ENCODE assay signal across 23 mouse cellular contexts in the genomic region with DNA sequence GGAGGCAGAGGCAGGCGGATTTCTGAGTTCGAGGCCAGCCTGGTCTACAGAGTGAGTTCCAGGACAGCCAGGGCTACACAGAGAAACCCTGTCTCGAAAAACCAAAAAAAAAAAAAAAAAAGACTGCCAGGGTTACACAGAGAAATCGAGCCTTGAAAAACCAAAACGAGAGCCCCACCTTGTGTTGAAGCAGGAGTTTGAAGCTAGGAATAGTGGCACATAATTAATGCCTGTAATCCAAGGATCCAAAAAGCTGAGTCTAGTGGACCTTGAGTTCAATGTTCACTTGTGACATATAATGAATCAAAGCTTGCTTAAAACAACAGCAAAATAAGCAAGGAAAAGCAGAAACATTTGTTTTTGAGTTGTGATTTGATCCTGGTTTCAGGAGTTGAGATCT. TPM values are rescaled to one million over a fixed set of nuclear protein-coding genes. Genes with fewer than 3 reads are reported as not detected.
A peak's percentile ranks its signal among the peaks of the same experiment; 100 is the strongest.
DNase-seq lines count a peak whose midpoint lies in the region; ATAC-seq and TF ChIP-seq lines count a peak whose summit lies in the region.
"Had no signal": no experiment of that assay in that cellular context is flagged by ENCODE, and none has a peak within 500 bp of the region (broad histone marks: within the 10 kb centered on the region; RNA-seq: fewer than 3 reads in every experiment).

No protein-coding gene starts in this region.

- no peak overlapping the region for H3K27ac ChIP-seq in kidney, postnatal 0 days
- H3K27ac ChIP-seq in kidney, embryonic 14.5 days (ENCODE audit: low read depth, low read length): no peak overlapping the region
- H3K27ac ChIP-seq in stomach, postnatal 0 days (replicated peaks): no peak overlapping the region
- no peak overlapping the region for H3K27ac ChIP-seq in forebrain, embryonic 16.5 days (ENCODE audit: low read length)
- H3K27ac ChIP-seq: embryonic facial prominence, embryonic 12.5 days; forebrain, embryonic 12.5 days; gastrocnemius, adult 2 months; hindbrain, embryonic 10.5 days; hindbrain, embryonic 15.5 days had no signal

- DNase-seq in adrenal gland, postnatal 14 days: peak; percentile 47
- DNase-seq in adrenal gland, postnatal 25 days: no peak
- DNase-seq in kidney, postnatal 0 days (ENCODE audit: low spot score): no peak
- DNase-seq in retina, embryonic 14.5 days (ENCODE audit: low spot score): peak; percentile 24
- no peak for DNase-seq in retina, postnatal 1 day
- DNase-seq in stomach, postnatal 0 days (ENCODE audit: low spot score): no peak
- DNase-seq: B cell, adult 2 months; cerebellum, adult 11-12 months; cerebellum, adult 9-10 months; cerebellum, postnatal 25 days; gastrocnemius, adult 2 months; gastrocnemius, postnatal 25 days; kidney, adult 18-20 months had no signal

- H3K4me1 ChIP-seq in kidney, postnatal 0 days (replicated peaks; ENCODE audit: insufficient read depth, low read length): no peaks in the 10 kb centered on the region
- no peaks in the 10 kb centered on the region for H3K4me1 ChIP-seq in kidney, embryonic 14.5 days (ENCODE audit: control insufficient read depth, insufficient read depth, low read length)
- H3K4me1 ChIP-seq in stomach, postnatal 0 days (replicated peaks; ENCODE audit: control insufficient read depth, insufficient read depth): no peaks in the 10 kb centered on the region
- H3K4me1 ChIP-seq in forebrain, embryonic 16.5 days (replicated peaks; ENCODE audit: control insufficient read depth, insufficient read depth, low read length): no peaks in the 10 kb centered on the region
- H3K4me1 ChIP-seq: embryonic facial prominence, embryonic 12.5 days; forebrain, embryonic 12.5 days; heart, embryonic 12.5 days; hindbrain, embryonic 10.5 days; hindbrain, embryonic 15.5 days had no signal

- TF ChIP-seq CTCF in kidney, postnatal 0 days (IDR thresholded peaks at IDR 0.05; ENCODE audit: low read depth): peak; percentile 15; the same call in 1 of the 2 replicates
- TF ChIP-seq CTCF in stomach, postnatal 0 days (IDR thresholded peaks at IDR 0.05; ENCODE audit: low read depth): peak; percentile 19; the same call in 1 of the 2 replicates

- no peaks in the 10 kb centered on the region for H3K27me3 ChIP-seq in kidney, postnatal 0 days (ENCODE audit: insufficient read depth, low read length)
- no peaks in the 10 kb centered on the region for H3K27me3 ChIP-seq in kidney, embryonic 14.5 days (ENCODE audit: control insufficient read depth, insufficient read depth, low read length)
- no peaks in the 10 kb centered on the region for H3K27me3 ChIP-seq in stomach, postnatal 0 days (ENCODE audit: control insufficient read depth, insufficient read depth, low read length)
- no peaks in the 10 kb centered on the region for H3K27me3 ChIP-seq in forebrain, embryonic 16.5 days (replicated peaks; ENCODE audit: control insufficient read depth, insufficient read depth, low read length)
- H3K27me3 ChIP-seq: embryonic facial prominence, embryonic 12.5 days; forebrain, embryonic 12.5 days; heart, embryonic 12.5 days; hindbrain, embryonic 15.5 days had no signal

- no peaks in the 10 kb centered on the region for H3K9me3 ChIP-seq in kidney, postnatal 0 days (replicated peaks; ENCODE audit: low read length)
- H3K9me3 ChIP-seq in kidney, embryonic 14.5 days (ENCODE audit: control insufficient read depth, low read length): no peaks in the 10 kb centered on the region
- no peaks in the 10 kb centered on the region for H3K9me3 ChIP-seq in stomach, postnatal 0 days (ENCODE audit: control insufficient read depth, low read length)
- H3K9me3 ChIP-seq in forebrain, embryonic 16.5 days (ENCODE audit: control insufficient read depth, low read length): no peaks in the 10 kb centered on the region
- H3K9me3 ChIP-seq: embryonic facial prominence, embryonic 12.5 days; forebrain, embryonic 12.5 days; G1E; heart, embryonic 12.5 days; hindbrain, embryonic 10.5 days; hindbrain, embryonic 15.5 days had no signal

- H3K4me2 ChIP-seq in kidney, postnatal 0 days (ENCODE audit: low read length): no peak overlapping the region
- no peak overlapping the region for H3K4me2 ChIP-seq in kidney, embryonic 14.5 days (replicated peaks; ENCODE audit: low read depth, low read length)
- no peak overlapping the region for H3K4me2 ChIP-seq in stomach, postnatal 0 days (replicated peaks; ENCODE audit: low read depth)
- no peak overlapping the region for H3K4me2 ChIP-seq in forebrain, embryonic 16.5 days (ENCODE audit: low read length)
- H3K4me2 ChIP-seq: embryonic facial prominence, embryonic 12.5 days; forebrain, embryonic 12.5 days; heart, embryonic 12.5 days; hindbrain, embryonic 15.5 days had no signal

- TF ChIP-seq EP300 in stomach, postnatal 0 days (optimal IDR thresholded peaks at IDR 0.05): no peak

- no peak for ATAC-seq in kidney, postnatal 0 days (replicated peaks; ENCODE audit: low FRiP score, low read depth)
- no peak for ATAC-seq in kidney, embryonic 14.5 days (ENCODE audit: low FRiP score, low TSS enrichment)
- no peak for ATAC-seq in stomach, postnatal 0 days (ENCODE audit: low FRiP score, low TSS enrichment)
- ATAC-seq in forebrain, embryonic 16.5 days: no peak
- ATAC-seq: CD4-positive, CD25-positive, alpha-beta regulatory T cell, adult 4 months; inflammation-experienced regulatory T-cells, adult 6 months had no signal

- H3K9ac ChIP-seq in kidney, postnatal 0 days (ENCODE audit: low read depth, low read length): no peak overlapping the region
- no peak overlapping the region for H3K9ac ChIP-seq in kidney, embryonic 14.5 days (ENCODE audit: low read depth, low read length)
- H3K9ac ChIP-seq in stomach, postnatal 0 days (ENCODE audit: low read length): no peak overlapping the region
- no peak overlapping the region for H3K9ac ChIP-seq in forebrain, embryonic 16.5 days (replicated peaks; ENCODE audit: low read depth, low read length)
- H3K9ac ChIP-seq: embryonic facial prominence, embryonic 12.5 days; forebrain, embryonic 12.5 days; heart, embryonic 12.5 days; hindbrain, embryonic 15.5 days had no signal

- H3K4me3 ChIP-seq in kidney, postnatal 0 days (replicated peaks; ENCODE audit: low read depth, low read length): no peak overlapping the region
- no peak overlapping the region for H3K4me3 ChIP-seq in kidney, embryonic 14.5 days (ENCODE audit: low read length)
- no peak overlapping the region for H3K4me3 ChIP-seq in stomach, postnatal 0 days (ENCODE audit: low read depth, low read length)
- H3K4me3 ChIP-seq in forebrain, embryonic 16.5 days (replicated peaks; ENCODE audit: low read length): no peak overlapping the region
- H3K4me3 ChIP-seq: embryonic facial prominence, embryonic 12.5 days; forebrain, embryonic 12.5 days; gastrocnemius, adult 2 months; heart, embryonic 12.5 days; hindbrain, embryonic 10.5 days; hindbrain, embryonic 15.5 days had no signal

- peaks cover 53% of the 10 kb centered on the region for H3K36me3 ChIP-seq in kidney, postnatal 0 days (ENCODE audit: insufficient read depth, low read length)
- peaks cover 63% of the 10 kb centered on the region for H3K36me3 ChIP-seq in kidney, embryonic 14.5 days (ENCODE audit: control insufficient read depth, insufficient read depth, low read length)
- peaks cover 42% of the 10 kb centered on the region for H3K36me3 ChIP-seq in stomach, postnatal 0 days (ENCODE audit: control insufficient read depth, insufficient read depth, low read length)
- H3K36me3 ChIP-seq in forebrain, embryonic 16.5 days (ENCODE audit: control insufficient read depth, insufficient read depth): peaks cover 38% of the 10 kb centered on the region

- WGBS in kidney, postnatal 0 days: 76% methylated on average over 5 of the region's 5 CpGs
- 78% methylated on average over 4 of the region's 5 CpGs for WGBS in kidney, embryonic 14.5 days
- 80% methylated on average over 5 of the region's 5 CpGs for WGBS in stomach, postnatal 0 days
- 87% methylated on average over 5 of the region's 5 CpGs for WGBS in forebrain, embryonic 16.5 days

RNA-seq across cellular contexts. Expression of a gene that starts 58.5 kb away (rescaled TPM):
- 43.6 and 44.6 TPM in 2 replicates for total RNA-seq in adrenal gland, postnatal 14 days (2021)
- 31.1 and 51.9 TPM in 2 replicates for total RNA-seq in adrenal gland, postnatal 25 days (2021)
- 41.6 and 43.4 TPM in 2 replicates for polyA plus RNA-seq in kidney, postnatal 0 days (2015; fragmentation: Nextera tagmentation; extraction: Ambion mirVana)
- 39.8 and 56.1 TPM in 2 replicates for polyA plus RNA-seq in kidney, embryonic 14.5 days (2014; fragmentation: Nextera tagmentation; extraction: Ambion mirVana)
- 38.0 and 39.2 TPM in 2 replicates for polyA plus RNA-seq in stomach, postnatal 0 days (2015; fragmentation: Nextera tagmentation; extraction: Ambion mirVana)
- 33.2 and 39.3 TPM in 2 replicates for polyA plus RNA-seq in forebrain, embryonic 16.5 days (2015; fragmentation: Nextera tagmentation; extraction: Ambion mirVana)

Comparison
In these comparisons a context has a peak if more than half of its experiments do, and no peak if none do; other contexts are left out.
1. DNase-seq: peak in adrenal gland, postnatal 14 days (single experiment) and retina, embryonic 14.5 days (single experiment); none in adrenal gland, postnatal 25 days (single experiment), kidney, postnatal 0 days (single experiment), retina, postnatal 1 day (single experiment) and stomach, postnatal 0 days (single experiment).